Mouse (Mus musculus): ENCODE data around the gene Plp1. TPM values are rescaled to one million over a fixed set of nuclear protein-coding genes. Genes with fewer than 3 reads are reported as not detected.
A peak's percentile ranks its signal among the peaks of the same experiment; 100 is the strongest.

Plp1 gene
- total RNA-seq (2021) = 1 to 10 TPM; 3.5 to 4.0 TPM
- long read RNA-seq, experiment 1, partial matches to known transcripts = 0 of 4 reads
- long read RNA-seq, experiment 1, other reads (novel, unspliced or antisense) = 1 of 4 reads
- long read RNA-seq, experiment 2, full-length matches to known transcripts = 3 of 4 reads
- long read RNA-seq, experiment 2, partial matches to known transcripts = 0 of 4 reads
- long read RNA-seq, experiment 2, other reads (novel, unspliced or antisense) = 1 of 4 reads

- no peak for DNase-seq (ENCODE audit: low spot score in 2 of 2)
Measured at GRCm38 (mm10) chrX:136822371-136822770, at the start of gene Plp1. Gene Plp1 (plus strand): TSS chrX:136822671.

- no peak for DNase-seq (ENCODE audit: low spot score in 2 of 2)
Measured at GRCm38 (mm10) chrX:136773035-136773434, 49.4 kb upstream of the Plp1 start.

- no peak for DNase-seq (ENCODE audit: low spot score in 2 of 2)
Measured at GRCm38 (mm10) chrX:136778046-136778445, 44.4 kb upstream of the Plp1 start.

GRCm38 (mm10) chrX:136779262-136779661 is 43.2 kb upstream of the Plp1 start:
- no peak for DNase-seq (ENCODE audit: low spot score in 2 of 2)

GRCm38 (mm10) chrX:136780041-136780440 is 42.4 kb upstream of the Plp1 start, which contains the start of gene Glra4:
Gene Glra4 (minus strand): TSS chrX:136780141.
- DNase-seq (ENCODE audit: low spot score in 2 of 2) = no peak

GRCm38 (mm10) chrX:136789446-136789845 is 33.0 kb upstream of the Plp1 start:
- no peak for DNase-seq (ENCODE audit: low spot score in 2 of 2)

- no peak for DNase-seq (ENCODE audit: low spot score in 2 of 2)
Measured at GRCm38 (mm10) chrX:136797223-136797622, 25.2 kb upstream of the Plp1 start.

GRCm38 (mm10) chrX:136819752-136820151 is 2.7 kb upstream of the Plp1 start:
- DNase-seq (ENCODE audit: low spot score in 2 of 2) = no peak

GRCm38 (mm10) chrX:136820250-136820649 is 2.2 kb upstream of the Plp1 start:
- DNase-seq (ENCODE audit: low spot score in 2 of 2) = peak; percentile 59 to 60

- DNase-seq (ENCODE audit: low spot score in 2 of 2) = no peak
Measured at GRCm38 (mm10) chrX:136825016-136825415, 2.5 kb downstream of the Plp1 start.

GRCm38 (mm10) chrX:136828610-136829009 is 6.1 kb downstream of the Plp1 start:
- no peak for DNase-seq (ENCODE audit: low spot score in 2 of 2)

GRCm38 (mm10) chrX:136850300-136850699 is 27.8 kb downstream of the Plp1 start:
- no peak for DNase-seq (ENCODE audit: low spot score in 2 of 2)

GRCm38 (mm10) chrX:136868061-136869040 is 45.9 kb downstream of the Plp1 start, which contains the start of gene Rab9b:
Gene Rab9b (minus strand): TSS chrX:136868755.
- peak; percentile 3 to 18 for DNase-seq (ENCODE audit: low spot score in 2 of 2)

Other genes starting within 250 kb of the Plp1 start
- 10 to 100 TPM; 28.3 to 35.3 TPM for gene Tceal3, start 231.8 kb upstream of the Plp1 start, total RNA-seq (2021)
- gene Tceal1, start 114.7 kb upstream of the Plp1 start, total RNA-seq (2021) = 10 to 100 TPM in 1 of 2 experiments, 1 to 10 TPM in 1; 8.3 to 10.8 TPM
- gene Morf4l2, start 79.0 kb upstream of the Plp1 start, total RNA-seq (2021) = 100 to 1,000 TPM; 351 to 423 TPM
- not detected for gene Glra4, start 42.5 kb upstream of the Plp1 start, total RNA-seq (2021)
- gene Rab9b, start 46.1 kb downstream of the Plp1 start, total RNA-seq (2021) = under 1 TPM; 0.36 to 0.67 TPM
- not detected for gene H2bfm, start 104.7 kb downstream of the Plp1 start, total RNA-seq (2021)
- 10 to 100 TPM; 11.7 to 24.1 TPM for gene Tmsb15b2, start 152.8 kb downstream of the Plp1 start, total RNA-seq (2021)
- gene Tmsb15l, start 154.2 kb downstream of the Plp1 start, total RNA-seq (2021) = not detected
- 1 to 10 TPM; 3.2 to 4.8 TPM for gene Tmsb15b1, start 154.2 kb downstream of the Plp1 start, total RNA-seq (2021)
- 10 to 100 TPM; 14.2 to 17.2 TPM for gene Zcchc18, start 170.5 kb downstream of the Plp1 start, total RNA-seq (2021)
- gene Slc25a53, start 215.6 kb downstream of the Plp1 start, total RNA-seq (2021) = 1 to 10 TPM; 5.7 to 6.2 TPM
- gene Fam199x, start 226.9 kb downstream of the Plp1 start, total RNA-seq (2021) = 1 to 10 TPM; 4.8 to 5.0 TPM